Mouse (Mus musculus): ENCODE measurements around the gene Plcb1. TPM values are rescaled to one million over a fixed set of nuclear protein-coding genes. Genes with fewer than 3 reads are reported as not detected.

Plcb1 gene
- polyA plus RNA-seq, 1 experiment from 2014 or later = 4.4 TPM

DNA sequence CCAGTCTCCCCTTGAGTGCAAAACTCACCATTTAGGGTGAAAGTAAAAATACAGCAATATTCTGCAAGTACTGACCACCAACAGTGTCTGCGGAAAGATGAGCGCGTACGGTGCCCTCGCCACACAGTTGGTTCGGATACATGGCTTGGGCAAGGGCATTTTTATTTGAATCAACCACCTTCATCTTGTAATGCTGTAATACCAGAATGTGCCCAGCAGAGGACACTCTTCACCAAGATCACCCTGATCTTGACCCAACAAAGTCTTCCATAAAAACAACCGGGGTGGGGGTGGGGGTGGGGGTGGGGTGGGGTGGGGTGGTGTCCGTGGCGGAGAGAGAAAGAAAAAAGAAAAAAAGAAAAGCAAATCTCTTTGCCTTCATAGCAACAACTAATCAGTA is 602.1 kb downstream of the Plcb1 start:
- Histone ChIP-seq H3K4me3 (no peak overlapping the region), H3K9ac (no peak overlapping the region), H3K4me2 (no peak overlapping the region), H3K27me3 (replicated peaks) (no peaks in the 10 kb centered on the region), H3K27ac (no peak overlapping the region), H3K9me3 (replicated peaks) (no peaks in the 10 kb centered on the region), H3K36me3 (no peaks in the 10 kb centered on the region), H3K4me1 (no peaks in the 10 kb centered on the region)
- no peak for ATAC-seq
- WGBS (ENCODE audit: insufficient replicate concordance) = 51% methylated on average over 8 of the region's 9 CpGs

- Histone ChIP-seq H3K4me2 (no peak overlapping the region), H3K36me3 (no peaks in the 10 kb centered on the region), H3K27me3 (replicated peaks) (no peaks in the 10 kb centered on the region), H3K27ac (no peak overlapping the region), H3K9ac (no peak overlapping the region), H3K4me1 (no peaks in the 10 kb centered on the region), H3K9me3 (replicated peaks) (no peaks in the 10 kb centered on the region), H3K4me3 (no peak overlapping the region)
- no peak for ATAC-seq
- 64% methylated on average over 3 of the region's 3 CpGs for WGBS (ENCODE audit: insufficient replicate concordance)
Observed at GRCm38 (mm10) chr2:135394698-135395097, 608.8 kb downstream of the Plcb1 start.

DNA sequence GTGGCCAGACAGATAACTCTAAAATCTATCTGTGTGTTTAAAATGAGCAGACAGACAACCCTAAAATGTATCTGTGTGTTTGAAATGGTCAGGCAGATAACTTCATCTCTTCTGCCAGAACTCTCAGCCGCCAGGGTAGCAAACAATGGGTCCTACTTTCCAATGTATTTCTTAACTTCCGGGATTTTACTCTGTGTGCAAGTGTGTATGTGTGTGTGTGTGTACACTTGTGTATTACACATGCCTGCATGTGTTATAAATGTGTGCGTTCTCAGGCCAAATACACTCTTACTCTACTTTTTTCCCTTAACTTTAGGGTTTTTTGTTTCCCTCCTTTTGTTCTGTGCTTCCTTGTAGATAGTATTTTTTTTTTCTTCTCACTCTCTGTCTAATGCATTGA is 610.5 kb downstream of the Plcb1 start:
- Histone ChIP-seq H3K27me3 (replicated peaks) (no peaks in the 10 kb centered on the region), H3K9ac (no peak overlapping the region), H3K36me3 (no peaks in the 10 kb centered on the region), H3K4me2 (no peak overlapping the region), H3K9me3 (replicated peaks) (no peaks in the 10 kb centered on the region), H3K4me3 (no peak overlapping the region), H3K27ac (no peak overlapping the region), H3K4me1 (no peaks in the 10 kb centered on the region)
- 58% methylated on average over 3 of the region's 3 CpGs for WGBS (ENCODE audit: insufficient replicate concordance)
- no peak for ATAC-seq

DNA sequence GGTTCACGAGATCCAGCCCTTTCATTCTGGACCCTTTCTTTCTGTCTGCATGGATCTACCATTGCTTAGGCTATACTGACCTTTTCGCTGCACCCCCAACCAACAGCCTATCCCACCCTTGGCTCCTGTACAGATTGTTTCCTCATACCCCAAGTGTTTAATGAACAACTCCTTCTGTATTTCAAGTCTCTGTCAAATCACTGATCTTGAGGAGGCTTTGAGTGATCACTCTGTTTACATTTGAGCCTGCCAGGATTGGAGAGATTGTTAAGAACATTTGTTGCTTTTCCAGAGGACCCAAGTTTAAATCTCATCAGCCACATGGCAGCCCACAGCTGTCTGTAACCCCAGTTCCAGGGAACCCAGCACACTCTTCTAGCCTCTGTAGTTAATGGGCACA is 612.1 kb downstream of the Plcb1 start:
- no peak for ATAC-seq
- WGBS (ENCODE audit: insufficient replicate concordance) = 69% methylated on average over 2 of the region's 2 CpGs
- H3K9ac ChIP-seq = no peak overlapping the region

GRCm38 (mm10) chr2:135399760-135400159 is 613.9 kb downstream of the Plcb1 start:
- no peaks in the 10 kb centered on the region for H3K36me3 ChIP-seq
- H3K9me3 ChIP-seq (replicated peaks) = no peaks in the 10 kb centered on the region
- no peak overlapping the region for H3K9ac ChIP-seq
- WGBS (ENCODE audit: insufficient replicate concordance) = 73% methylated on average over 6 of the region's 6 CpGs
- H3K27me3 ChIP-seq (replicated peaks) = no peaks in the 10 kb centered on the region
- H3K4me1 ChIP-seq = no peaks in the 10 kb centered on the region
- no peak for ATAC-seq
- no peak overlapping the region for H3K27ac ChIP-seq
- H3K4me2 ChIP-seq = no peak overlapping the region
- no peak overlapping the region for H3K4me3 ChIP-seq

More for the DNA sequence above, 612.1 kb downstream of the Plcb1 start:
- H3K36me3 ChIP-seq = no peaks in the 10 kb centered on the region
- H3K27me3 ChIP-seq (replicated peaks) = no peaks in the 10 kb centered on the region
- H3K27ac ChIP-seq = no peak overlapping the region
- H3K4me2 ChIP-seq = no peak overlapping the region
- no peak overlapping the region for H3K4me3 ChIP-seq
- H3K4me1 ChIP-seq = no peaks in the 10 kb centered on the region
- H3K9me3 ChIP-seq (replicated peaks) = no peaks in the 10 kb centered on the region

DNA sequence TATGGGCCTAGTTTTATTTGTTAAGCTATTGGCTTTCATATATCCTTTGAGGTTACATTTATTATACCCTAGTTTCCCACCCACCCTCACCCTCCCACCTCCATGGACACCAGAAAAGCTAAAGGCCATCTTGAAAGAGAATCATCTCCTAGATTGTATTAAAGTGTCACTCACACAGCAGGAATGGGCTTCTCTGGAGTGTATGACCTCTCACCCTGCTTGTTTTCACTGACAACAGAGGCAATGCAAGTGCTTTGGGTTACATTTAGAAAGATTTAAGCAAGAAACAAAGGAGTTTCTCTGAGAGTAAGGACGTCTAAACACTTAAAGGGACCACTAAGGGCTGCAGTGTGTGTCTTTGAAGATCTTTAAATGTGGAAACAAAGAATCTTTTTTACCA is 617.0 kb downstream of the Plcb1 start:
- Histone ChIP-seq H3K9ac (no peak overlapping the region), H3K4me1 (no peaks in the 10 kb centered on the region), H3K4me3 (no peak overlapping the region), H3K9me3 (replicated peaks) (no peaks in the 10 kb centered on the region), H3K36me3 (no peaks in the 10 kb centered on the region), H3K27ac (no peak overlapping the region), H3K4me2 (no peak overlapping the region), H3K27me3 (replicated peaks) (no peaks in the 10 kb centered on the region)
- WGBS (ENCODE audit: insufficient replicate concordance) = 28% methylated on average over 1 of the region's 1 CpGs
- ATAC-seq = no peak

- no peaks in the 10 kb centered on the region for H3K4me1 ChIP-seq
- no peak overlapping the region for H3K4me3 ChIP-seq
- H3K36me3 ChIP-seq = no peaks in the 10 kb centered on the region
- H3K4me2 ChIP-seq = no peak overlapping the region
- H3K9me3 ChIP-seq (replicated peaks) = no peaks in the 10 kb centered on the region
- H3K27ac ChIP-seq = no peak overlapping the region
- H3K27me3 ChIP-seq (replicated peaks) = no peaks in the 10 kb centered on the region
- 69% methylated on average over 6 of the region's 6 CpGs for WGBS (ENCODE audit: insufficient replicate concordance)
- no peak overlapping the region for H3K9ac ChIP-seq
- ATAC-seq = no peak
Observed at GRCm38 (mm10) chr2:135403344-135403743, 617.5 kb downstream of the Plcb1 start.

DNA sequence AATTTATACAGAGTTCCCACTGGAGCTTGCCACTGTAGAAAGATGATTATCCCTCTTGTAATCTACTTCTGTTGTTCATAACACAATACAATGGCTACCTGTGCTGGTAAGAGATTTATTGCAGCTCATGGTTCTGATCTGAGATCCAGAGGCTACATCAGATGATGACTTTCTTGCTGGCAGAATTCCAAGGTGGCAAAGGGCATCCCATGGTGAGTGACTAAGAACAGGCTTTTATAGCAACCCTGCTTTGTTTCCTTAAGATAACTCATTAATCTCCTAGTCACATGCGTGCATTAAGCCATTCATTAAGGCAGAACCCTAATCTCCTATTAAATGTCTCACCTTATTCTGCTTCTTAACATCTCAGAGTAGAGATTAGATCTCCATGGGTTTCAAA is 618.2 kb downstream of the Plcb1 start:
- H3K4me2 ChIP-seq = no peak overlapping the region
- ATAC-seq = no peak
- H3K4me3 ChIP-seq = no peak overlapping the region
- no peaks in the 10 kb centered on the region for H3K4me1 ChIP-seq
- H3K27me3 ChIP-seq (replicated peaks) = no peaks in the 10 kb centered on the region
- H3K9ac ChIP-seq = no peak overlapping the region
- WGBS (ENCODE audit: insufficient replicate concordance) = 54% methylated on average over 1 of the region's 1 CpGs
- no peaks in the 10 kb centered on the region for H3K36me3 ChIP-seq
- H3K9me3 ChIP-seq (replicated peaks) = no peaks in the 10 kb centered on the region
- H3K27ac ChIP-seq = no peak overlapping the region

- H3K9me3 ChIP-seq (replicated peaks) = no peaks in the 10 kb centered on the region
- no peak overlapping the region for H3K4me2 ChIP-seq
- no peaks in the 10 kb centered on the region for H3K4me1 ChIP-seq
- H3K36me3 ChIP-seq = no peaks in the 10 kb centered on the region
- H3K27me3 ChIP-seq (replicated peaks) = no peaks in the 10 kb centered on the region
- H3K4me3 ChIP-seq = no peak overlapping the region
- no peak overlapping the region for H3K27ac ChIP-seq
- no peak overlapping the region for H3K9ac ChIP-seq
- WGBS (ENCODE audit: insufficient replicate concordance) = 70% methylated on average over 5 of the region's 5 CpGs
- ATAC-seq = no peak
Observed at GRCm38 (mm10) chr2:135409418-135410097, 623.7 kb downstream of the Plcb1 start.

- Histone ChIP-seq H3K4me2 (no peak overlapping the region), H3K9ac (no peak overlapping the region), H3K4me1 (no peaks in the 10 kb centered on the region), H3K9me3 (replicated peaks) (no peaks in the 10 kb centered on the region), H3K4me3 (no peak overlapping the region), H3K27me3 (replicated peaks) (no peaks in the 10 kb centered on the region), H3K36me3 (no peaks in the 10 kb centered on the region), H3K27ac (no peak overlapping the region)
- ATAC-seq = no peak
- WGBS (ENCODE audit: insufficient replicate concordance) = 23% methylated on average over 2 of the region's 2 CpGs
Observed at GRCm38 (mm10) chr2:135411675-135412074, 625.8 kb downstream of the Plcb1 start.

- Histone ChIP-seq H3K9me3 (replicated peaks) (no peaks in the 10 kb centered on the region), H3K9ac (no peak overlapping the region), H3K27ac (no peak overlapping the region), H3K4me1 (no peaks in the 10 kb centered on the region), H3K27me3 (replicated peaks) (no peaks in the 10 kb centered on the region), H3K36me3 (no peaks in the 10 kb centered on the region), H3K4me3 (no peak overlapping the region), H3K4me2 (no peak overlapping the region)
- 54% methylated on average over 4 of the region's 4 CpGs for WGBS (ENCODE audit: insufficient replicate concordance)
- no peak for ATAC-seq
Observed at GRCm38 (mm10) chr2:135415137-135415536, 629.3 kb downstream of the Plcb1 start.

- H3K36me3 ChIP-seq = no peaks in the 10 kb centered on the region
- ATAC-seq = no peak
- WGBS (ENCODE audit: insufficient replicate concordance) = 63% methylated on average over 5 of the region's 5 CpGs
Observed at GRCm38 (mm10) chr2:135419301-135419700, 633.4 kb downstream of the Plcb1 start.

DNA sequence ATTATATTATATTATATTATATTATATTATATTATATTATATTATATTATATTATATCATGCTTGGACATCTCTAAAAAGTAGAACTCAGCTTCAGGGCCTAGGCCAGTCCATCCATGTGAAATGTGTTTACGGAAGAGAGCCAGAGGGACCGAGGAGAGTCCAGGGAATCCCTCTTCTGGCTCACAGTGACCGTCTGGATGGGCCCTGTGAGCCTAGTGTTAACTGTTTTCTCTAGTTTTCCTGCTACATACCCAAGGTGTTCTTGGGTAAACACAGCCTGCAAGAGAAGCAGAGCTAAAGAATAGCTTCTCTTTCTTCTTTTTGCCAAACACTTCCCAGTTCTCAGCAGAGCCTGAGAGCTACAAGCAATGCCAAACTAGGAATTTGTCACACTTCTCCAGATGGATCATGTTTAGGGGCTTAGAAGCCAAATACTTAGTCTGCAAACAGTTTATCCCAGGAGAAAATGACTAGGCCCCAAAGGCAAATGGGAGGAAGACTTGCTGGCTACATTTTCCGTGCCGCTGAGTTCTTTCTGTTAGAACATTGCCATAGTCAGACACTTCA is 649.2 kb downstream of the Plcb1 start:
- Histone ChIP-seq H3K27ac (no peak overlapping the region), H3K9ac (no peak overlapping the region), H3K9me3 (replicated peaks) (no peaks in the 10 kb centered on the region), H3K36me3 (no peaks in the 10 kb centered on the region), H3K4me3 (no peak overlapping the region), H3K27me3 (replicated peaks) (no peaks in the 10 kb centered on the region), H3K4me1 (no peaks in the 10 kb centered on the region), H3K4me2 (no peak overlapping the region)
- ATAC-seq = no peak
- 76% methylated on average over 5 of the region's 5 CpGs for WGBS (ENCODE audit: insufficient replicate concordance)

More at GRCm38 (mm10) chr2:135419301-135419700, 633.4 kb downstream of the Plcb1 start:
- H3K27ac ChIP-seq = no peak overlapping the region
- H3K9ac ChIP-seq = no peak overlapping the region
- H3K4me3 ChIP-seq = no peak overlapping the region
- no peaks in the 10 kb centered on the region for H3K9me3 ChIP-seq (replicated peaks)
- H3K27me3 ChIP-seq (replicated peaks) = no peaks in the 10 kb centered on the region
- no peaks in the 10 kb centered on the region for H3K4me1 ChIP-seq
- no peak overlapping the region for H3K4me2 ChIP-seq
